ENCODE assay signal across 26 mouse cellular contexts in genomic region chr17:35015296-35015695, GRCm38 (mm10). TPM values are rescaled to one million over a fixed set of nuclear protein-coding genes. Genes with fewer than 3 reads are reported as not detected.
DNase-seq lines count a peak whose midpoint lies in the region; ATAC-seq lines count a peak whose summit lies in the region.
"Had no signal": no experiment of that assay in that cellular context is flagged by ENCODE, and none has a peak within 500 bp of the region (broad histone marks: within the 10 kb centered on the region; RNA-seq: fewer than 3 reads in every experiment).

No protein-coding gene starts in this region.

- DNase-seq in cerebellum, adult 9-10 months: peak; percentile 39
- DNase-seq in cerebellum, postnatal 36 days: no peak
- DNase-seq in gastrocnemius, postnatal 25 days: peak; percentile 6
- DNase-seq in gastrocnemius, adult 8-10 months (ENCODE audit: low spot score in 2 of 2): no peak
- peak; percentile 9 for DNase-seq in kidney, postnatal 10 days
- no peak for DNase-seq in limb, embryonic 10.5 days (ENCODE audit: low spot score)
- DNase-seq: adrenal gland, adult 8-10 months; gastrocnemius, postnatal 36 days; kidney, adult 2 months; kidney, postnatal 14 days; lung, adult 18-20 months; lung, postnatal 10 days; right cerebral cortex, adult 18-20 months; right cerebral cortex, postnatal 4 days; thymus, postnatal 25 days had no signal

- no peaks in the 10 kb centered on the region for H3K27me3 ChIP-seq in kidney, embryonic 16.5 days (ENCODE audit: insufficient read depth, low read length)
- no peaks in the 10 kb centered on the region for H3K27me3 ChIP-seq in limb, embryonic 10.5 days (ENCODE audit: low read depth, poor library complexity, severe bottlenecking)
- H3K27me3 ChIP-seq: CH12.LX; hindbrain, embryonic 12.5 days; neural tube, embryonic 15.5 days; stomach, embryonic 15.5 days had no signal

- no peak for ATAC-seq in kidney, embryonic 16.5 days (ENCODE audit: low FRiP score, low TSS enrichment)
- ATAC-seq: activated CD4-positive, CD25-positive, alpha-beta regulatory T cell, adult 4 months; midbrain, embryonic 16.5 days had no signal

- 90% methylated on average over 16 of the region's 16 CpGs for WGBS in kidney, embryonic 16.5 days
- WGBS in limb, embryonic 10.5 days: 95% methylated on average over 16 of the region's 16 CpGs

- H3K27ac ChIP-seq in kidney, embryonic 16.5 days (ENCODE audit: low read length): no peak overlapping the region
- H3K27ac ChIP-seq in limb, embryonic 10.5 days: 0 out of 2 replicates have a peak overlapping the region, but pooled peaks have one; percentile 16
- H3K27ac ChIP-seq: forebrain, embryonic 10.5 days; hindbrain, embryonic 12.5 days; midbrain, embryonic 10.5 days; neural tube, embryonic 15.5 days; stomach, embryonic 15.5 days had no signal

- H3K9ac ChIP-seq in kidney, embryonic 16.5 days (replicated peaks; ENCODE audit: low read length): no peak overlapping the region
- H3K9ac ChIP-seq: hindbrain, embryonic 12.5 days; neural tube, embryonic 15.5 days; stomach, embryonic 15.5 days had no signal

- H3K4me2 ChIP-seq in kidney, embryonic 16.5 days (replicated peaks; ENCODE audit: low read depth, low read length): no peak overlapping the region
- H3K4me2 ChIP-seq: hindbrain, embryonic 12.5 days; neural tube, embryonic 15.5 days; stomach, embryonic 15.5 days had no signal

- no peak overlapping the region for H3K4me3 ChIP-seq in kidney, embryonic 16.5 days (ENCODE audit: low read length)
- H3K4me3 ChIP-seq in limb, embryonic 10.5 days: 0 out of 2 replicates have a peak overlapping the region, but pooled peaks have one; percentile 4
- H3K4me3 ChIP-seq: forebrain, embryonic 10.5 days; hindbrain, embryonic 12.5 days; midbrain, embryonic 10.5 days; myocyte; neural tube, embryonic 15.5 days; stomach, embryonic 15.5 days had no signal

- H3K9me3 ChIP-seq in kidney, embryonic 16.5 days (ENCODE audit: low read length): no peaks in the 10 kb centered on the region
- no peaks in the 10 kb centered on the region for H3K9me3 ChIP-seq in limb, embryonic 10.5 days (replicated peaks)
- H3K9me3 ChIP-seq: forebrain, embryonic 10.5 days; hindbrain, embryonic 12.5 days; midbrain, embryonic 10.5 days; neural tube, embryonic 15.5 days; stomach, embryonic 15.5 days had no signal

- no peaks in the 10 kb centered on the region for H3K4me1 ChIP-seq in kidney, embryonic 16.5 days (ENCODE audit: insufficient read depth, low read length)
- H3K4me1 ChIP-seq in limb, embryonic 10.5 days: no peaks in the 10 kb centered on the region
- H3K4me1 ChIP-seq: forebrain, embryonic 10.5 days; midbrain, embryonic 10.5 days had no signal

- H3K36me3 ChIP-seq in kidney, embryonic 16.5 days (ENCODE audit: insufficient read depth, low read length): peaks cover 60% of the 10 kb centered on the region
- peaks cover 81% of the 10 kb centered on the region for H3K36me3 ChIP-seq in limb, embryonic 10.5 days

RNA-seq across cellular contexts. Expression of gene Vwa7, which starts 1.1 kb away (rescaled TPM):
- 1 to 10 TPM; 9.0 to 9.6 TPM for total RNA-seq in gastrocnemius, postnatal 25 days (2021)
- 10 to 100 TPM in 3 of 4 experiments, 1 to 10 TPM in 1; 8.0 to 18.8 (median 13.7) TPM for total RNA-seq in gastrocnemius, adult 8-10 months (2022)
- 0.21 and 0.31 TPM in 2 replicates for polyA plus RNA-seq in kidney, embryonic 16.5 days (2015; fragmentation: Nextera tagmentation; extraction: Ambion mirVana)
- polyA plus RNA-seq in limb, embryonic 10.5 days (2016; fragmentation: Nextera tagmentation; extraction: Ambion mirVana): 0.15 and 0.23 TPM in 2 replicates

RNA-seq across cellular contexts. Expression of gene Sapcd1, which starts 12.5 kb away (rescaled TPM):
- total RNA-seq in gastrocnemius, postnatal 25 days (2021): under 1 TPM in 1 of 2 experiments, not detected in 1; 0.31 TPM
- total RNA-seq in gastrocnemius, adult 8-10 months (2022): not detected
- polyA plus RNA-seq in kidney, embryonic 16.5 days (2015; fragmentation: Nextera tagmentation; extraction: Ambion mirVana): 5.7 and 7.1 TPM in 2 replicates
- polyA plus RNA-seq in limb, embryonic 10.5 days (2016; fragmentation: Nextera tagmentation; extraction: Ambion mirVana): 1.2 and 1.4 TPM in 2 replicates
- total RNA-seq: gastrocnemius, postnatal 36 days; liver, adult 2 months had no signal

RNA-seq across cellular contexts. Expression of gene Vars, which starts 14.5 kb away (rescaled TPM):
- 10 to 100 TPM; 29.4 to 31.2 TPM for total RNA-seq in gastrocnemius, postnatal 25 days (2021)
- total RNA-seq in gastrocnemius, adult 8-10 months (2022): 10 to 100 TPM; 37.3 to 42.8 (median 41.0) TPM
- 132 and 137 TPM in 2 replicates for polyA plus RNA-seq in kidney, embryonic 16.5 days (2015; fragmentation: Nextera tagmentation; extraction: Ambion mirVana)
- 222 and 267 TPM in 2 replicates for polyA plus RNA-seq in limb, embryonic 10.5 days (2016; fragmentation: Nextera tagmentation; extraction: Ambion mirVana)

RNA-seq across cellular contexts. Expression of gene Msh5, which starts 31.2 kb away (rescaled TPM):
- total RNA-seq in gastrocnemius, postnatal 25 days (2021): under 1 TPM; 0.67 to 0.72 TPM
- total RNA-seq in gastrocnemius, adult 8-10 months (2022): not detected
- polyA plus RNA-seq in kidney, embryonic 16.5 days (2015; fragmentation: Nextera tagmentation; extraction: Ambion mirVana): 4.5 and 6.9 TPM in 2 replicates
- 5.2 and 5.4 TPM in 2 replicates for polyA plus RNA-seq in limb, embryonic 10.5 days (2016; fragmentation: Nextera tagmentation; extraction: Ambion mirVana)

RNA-seq across cellular contexts. Expression of gene Lsm2, which starts 33.6 kb away (rescaled TPM):
- 10 to 100 TPM; 15.0 to 15.4 TPM for total RNA-seq in gastrocnemius, postnatal 25 days (2021)
- 10 to 100 TPM; 11.7 to 15.7 (median 13.0) TPM for total RNA-seq in gastrocnemius, adult 8-10 months (2022)
- 206 and 230 TPM in 2 replicates for polyA plus RNA-seq in kidney, embryonic 16.5 days (2015; fragmentation: Nextera tagmentation; extraction: Ambion mirVana)
- 320 and 365 TPM in 2 replicates for polyA plus RNA-seq in limb, embryonic 10.5 days (2016; fragmentation: Nextera tagmentation; extraction: Ambion mirVana)

Comparison
In these comparisons a context has a peak if more than half of its experiments do, and no peak if none do; other contexts are left out.
1. DNase-seq: peak in cerebellum, adult 9-10 months (single experiment), gastrocnemius, postnatal 25 days (single experiment) and kidney, postnatal 10 days (single experiment); none in cerebellum, postnatal 36 days (0 of 2), gastrocnemius, adult 8-10 months (0 of 2) and limb, embryonic 10.5 days (single experiment).